Mouse (Mus musculus) kidney, adult 18-20 months (tissue): ENCODE measurements around the gene Col7a1.

ENCODE experiments used
- DNase-seq: peaks from one replicate; pipeline ENCODE4 v3.0.0; 2021

The Col7a1 gene

GRCm38 (mm10) chr9:109022866-109023685 lies 69.7 kb downstream of the Col7a1 start:
- DNase-seq = no peak

GRCm38 (mm10) chr9:109027521-109027920 lies 74.1 kb downstream of the Col7a1 start:
- DNase-seq = no peak

GRCm38 (mm10) chr9:109028421-109028820 lies 75.0 kb downstream of the Col7a1 start:
- no peak for DNase-seq

- no peak for DNase-seq
These were observed 75.5 kb downstream of the Col7a1 start for GRCm38 (mm10) chr9:109028919-109029318.

- no peak for DNase-seq
These were observed 76.9 kb downstream of the Col7a1 start for GRCm38 (mm10) chr9:109030312-109030711.

- DNase-seq = no peak
These were observed 77.6 kb downstream of the Col7a1 start for GRCm38 (mm10) chr9:109031001-109031400.

- no peak for DNase-seq
These were observed 78.3 kb downstream of the Col7a1 start for GRCm38 (mm10) chr9:109031686-109032085.

GRCm38 (mm10) chr9:109032435-109032834 lies 79.0 kb downstream of the Col7a1 start:
- no peak for DNase-seq
